Mouse (Mus musculus) neural tube, embryonic 12.5 days (tissue): ENCODE data around the gene BC024978. TPM values are rescaled to one million over a fixed set of nuclear protein-coding genes. Genes with fewer than 3 reads are reported as not detected.

Source experiments
- ATAC-seq: fragments of 200-750 bp; cut with Nextera tagmentation; 2 replicates; pipeline ENCODE4 v1.8.0; 2017; ENCODE audit warnings: low read depth, mild to moderate bottlenecking, moderate TSS enrichment, moderate library complexity; ENCODE audit not compliant: low FRiP score
- H3K27ac ChIP-seq: fragments of 300-500 bp; sonication (generic); 2 replicates; pipeline ENCODE4 v1.5.1; 2016
- H3K27me3 ChIP-seq: fragments of 300-500 bp; sonication (generic); replicated peaks from 2 replicates; pipeline ENCODE4 v1.6.1; 2016; ENCODE audit warnings: mild to moderate bottlenecking
- H3K36me3 ChIP-seq: fragments of 300-500 bp; sonication (generic); 2 replicates; pipeline ENCODE4 v1.6.1; 2016; ENCODE audit warnings: mild to moderate bottlenecking
- H3K4me1 ChIP-seq: fragments of 300-500 bp; sonication (generic); 2 replicates; pipeline ENCODE4 v1.6.1; 2016
- H3K4me2 ChIP-seq: fragments of 300-500 bp; sonication (generic); replicated peaks from 2 replicates; pipeline ENCODE4 v1.6.1; 2016; ENCODE audit warnings: mild to moderate bottlenecking
- H3K4me3 ChIP-seq: fragments of 300-500 bp; sonication (generic); 2 replicates; pipeline ENCODE4 v1.5.1; 2016
- H3K9ac ChIP-seq: fragments of 300-500 bp; sonication (generic); 2 replicates; pipeline ENCODE4 v1.6.1; 2016; ENCODE audit warnings: mild to moderate bottlenecking
- H3K9me3 ChIP-seq: fragments of 300-500 bp; sonication (generic); 2 replicates; pipeline ENCODE4 v1.6.1; 2016; ENCODE audit warnings: mild to moderate bottlenecking
- WGBS: fragments of 180-500 bp; shearing (Covaris S2); methylation state at CpG from one replicate; pipeline ENCODE4 v1.1.7; 2016; 5-methylcytosine and 5-hydroxymethylcytosine counted together
- polyA plus RNA-seq: library from polyadenylated mRNA; unstranded; fragments of >200 nt; fragmentation: Nextera tagmentation; extraction: Ambion mirVana; gene quantifications from 2 replicates; pipeline ENCODE4 v1.2.1, GENCODE M21; 2016

BC024978 gene
- 3.7 TPM in 2 replicates for polyA plus RNA-seq

- H3K36me3 ChIP-seq: peaks cover 37% of the 10 kb centered on the region
- peak within 1 kb of the TSS; percentile 78 for H3K4me3 ChIP-seq
- no peaks in the 10 kb centered on the region for H3K27me3 ChIP-seq
- H3K27ac ChIP-seq: peak within 1 kb of the TSS; percentile 83
- peak; percentile 99 for ATAC-seq
- H3K4me2 ChIP-seq: peak within 1 kb of the TSS; percentile 91
- H3K4me1 ChIP-seq: peaks cover 20% of the 10 kb centered on the region
- H3K9ac ChIP-seq: peak within 1 kb of the TSS; percentile 83
- WGBS: 2% methylated on average over 64 of the region's 64 CpGs
- H3K9me3 ChIP-seq: no peaks in the 10 kb centered on the region
Measured at GRCm38 (mm10) chr7:27195681-27196611, at the start of gene BC024978, which contains the start of gene Snrpa. BC024978 (plus strand) TSS chr7:27195781. Snrpa (minus strand) TSS chr7:27196271.

GRCm38 (mm10) chr7:27153205-27153764 lies 42.3 kb upstream of the BC024978 start, which contains the start of gene Cyp2t4:
Cyp2t4 (plus strand) TSS chr7:27153714.
- 83% methylated on average over 10 of the region's 10 CpGs for WGBS

GRCm38 (mm10) chr7:27156005-27156404 lies 39.6 kb upstream of the BC024978 start:
- Histone ChIP-seq H3K4me2 (no peak overlapping the region), H3K27ac (no peak overlapping the region), H3K36me3 (peaks cover 28% of the 10 kb centered on the region), H3K4me3 (no peak overlapping the region), H3K9me3 (no peaks in the 10 kb centered on the region), H3K4me1 (peaks cover 11% of the 10 kb centered on the region; the same call in 1 of the 2 replicates), H3K9ac (no peak overlapping the region), H3K27me3 (no peaks in the 10 kb centered on the region)
- ATAC-seq: no peak
- WGBS: 83% methylated on average over 13 of the region's 13 CpGs

More at GRCm38 (mm10) chr7:27153205-27153764, 42.3 kb upstream of the BC024978 start, which contains the start of gene Cyp2t4:
- Histone ChIP-seq H3K27me3 (no peaks in the 10 kb centered on the region), H3K4me3 (no peak within 1 kb of the TSS), H3K36me3 (peaks cover 13% of the 10 kb centered on the region), H3K4me1 (no peaks in the 10 kb centered on the region), H3K9ac (no peak within 1 kb of the TSS), H3K27ac (no peak within 1 kb of the TSS), H3K9me3 (no peaks in the 10 kb centered on the region), H3K4me2 (no peak within 1 kb of the TSS)
- no peak for ATAC-seq

GRCm38 (mm10) chr7:27158171-27158570 lies 37.4 kb upstream of the BC024978 start:
- no peak overlapping the region for H3K9ac ChIP-seq
- no peak for ATAC-seq
- peaks cover 32% of the 10 kb centered on the region for H3K4me1 ChIP-seq
- H3K36me3 ChIP-seq: peaks cover 42% of the 10 kb centered on the region
- no peaks in the 10 kb centered on the region for H3K9me3 ChIP-seq
- no peak overlapping the region for H3K4me3 ChIP-seq
- 93% methylated on average over 9 of the region's 9 CpGs for WGBS
- H3K27me3 ChIP-seq: no peaks in the 10 kb centered on the region
- H3K4me2 ChIP-seq: no peak overlapping the region
- H3K27ac ChIP-seq: no peak overlapping the region

- H3K4me1 ChIP-seq: peaks cover 43% of the 10 kb centered on the region
- 94% methylated on average over 6 of the region's 6 CpGs for WGBS
- no peaks in the 10 kb centered on the region for H3K9me3 ChIP-seq
- H3K27me3 ChIP-seq: no peaks in the 10 kb centered on the region
- no peak overlapping the region for H3K9ac ChIP-seq
- H3K36me3 ChIP-seq: peaks cover 52% of the 10 kb centered on the region
- no peak overlapping the region for H3K4me3 ChIP-seq
- no peak for ATAC-seq
- H3K4me2 ChIP-seq: no peak overlapping the region
- H3K27ac ChIP-seq: no peak overlapping the region
Measured at GRCm38 (mm10) chr7:27159256-27159655, 36.3 kb upstream of the BC024978 start.

GRCm38 (mm10) chr7:27159882-27160281 lies 35.7 kb upstream of the BC024978 start:
- no peaks in the 10 kb centered on the region for H3K27me3 ChIP-seq
- peak; percentile 88 for ATAC-seq
- no peak overlapping the region for H3K4me2 ChIP-seq
- no peak overlapping the region for H3K4me3 ChIP-seq
- no peak overlapping the region for H3K27ac ChIP-seq
- H3K9me3 ChIP-seq: no peaks in the 10 kb centered on the region
- WGBS: 23% methylated on average over 8 of the region's 8 CpGs
- H3K36me3 ChIP-seq: peaks cover 58% of the 10 kb centered on the region
- H3K9ac ChIP-seq: no peak overlapping the region
- peaks cover 49% of the 10 kb centered on the region for H3K4me1 ChIP-seq

- Histone ChIP-seq H3K27ac (no peak overlapping the region), H3K4me1 (peaks cover 58% of the 10 kb centered on the region), H3K36me3 (peaks cover 62% of the 10 kb centered on the region), H3K4me3 (no peak overlapping the region), H3K4me2 (no peak overlapping the region), H3K27me3 (no peaks in the 10 kb centered on the region), H3K9ac (no peak overlapping the region), H3K9me3 (no peaks in the 10 kb centered on the region)
- no peak for ATAC-seq
- WGBS: 89% methylated on average over 3 of the region's 3 CpGs
Measured at GRCm38 (mm10) chr7:27160921-27161320, 34.7 kb upstream of the BC024978 start.

GRCm38 (mm10) chr7:27161744-27162143 lies 33.8 kb upstream of the BC024978 start:
- Histone ChIP-seq H3K36me3 (peaks cover 62% of the 10 kb centered on the region), H3K9ac (peak overlapping the region; percentile 21; the same call in 1 of the 2 replicates), H3K27me3 (no peaks in the 10 kb centered on the region), H3K4me1 (peaks cover 58% of the 10 kb centered on the region), H3K4me3 (no peak overlapping the region), H3K27ac (no peak overlapping the region), H3K4me2 (peak overlapping the region; percentile 77), H3K9me3 (no peaks in the 10 kb centered on the region)
- ATAC-seq: no peak
- 88% methylated on average over 4 of the region's 4 CpGs for WGBS

- peak overlapping the region; percentile 77 for H3K4me2 ChIP-seq
Measured at GRCm38 (mm10) chr7:27162780-27163449, 32.7 kb upstream of the BC024978 start.

GRCm38 (mm10) chr7:27163450-27163805 lies 32.2 kb upstream of the BC024978 start:
- Histone ChIP-seq H3K27ac (no peak overlapping the region), H3K4me3 (0 out of 2 replicates have a peak overlapping the region, but pooled peaks have one; percentile 9)

More at GRCm38 (mm10) chr7:27162780-27163449, 32.7 kb upstream of the BC024978 start:
- Histone ChIP-seq H3K9me3 (no peaks in the 10 kb centered on the region), H3K4me1 (peaks cover 66% of the 10 kb centered on the region), H3K9ac (peak overlapping the region; percentile 90), H3K36me3 (peaks cover 53% of the 10 kb centered on the region), H3K27me3 (no peaks in the 10 kb centered on the region), H3K4me3 (0 out of 2 replicates have a peak overlapping the region, but pooled peaks have one; percentile 9), H3K27ac (no peak overlapping the region)
- ATAC-seq: no peak
- WGBS: 88% methylated on average over 5 of the region's 5 CpGs

GRCm38 (mm10) chr7:27164112-27164947 lies 31.3 kb upstream of the BC024978 start:
- Histone ChIP-seq H3K36me3 (peaks cover 41% of the 10 kb centered on the region), H3K27me3 (no peaks in the 10 kb centered on the region), H3K27ac (no peak overlapping the region), H3K9me3 (no peaks in the 10 kb centered on the region), H3K9ac (peak overlapping the region; percentile 90), H3K4me3 (peak overlapping the region; percentile 75), H3K4me1 (peaks cover 66% of the 10 kb centered on the region), H3K4me2 (peak overlapping the region; percentile 77)
- no peak for ATAC-seq
- WGBS: 86% methylated on average over 33 of the region's 33 CpGs

More at GRCm38 (mm10) chr7:27163450-27163805, 32.2 kb upstream of the BC024978 start:
- Histone ChIP-seq H3K9ac (peak overlapping the region; percentile 90), H3K27me3 (no peaks in the 10 kb centered on the region), H3K9me3 (no peaks in the 10 kb centered on the region), H3K36me3 (peaks cover 48% of the 10 kb centered on the region), H3K4me2 (peak overlapping the region; percentile 77), H3K4me1 (peaks cover 66% of the 10 kb centered on the region)
- WGBS: 88% methylated on average over 5 of the region's 5 CpGs
- ATAC-seq: no peak
